24 mouse cellular contexts compared by ENCODE assay signal in genomic region chr12:36780761-36781160, GRCm38 (mm10).
DNase-seq lines count a peak whose midpoint lies in the region; TF ChIP-seq lines count a peak whose summit lies in the region.
"Had no signal": no experiment of that assay in that cellular context is flagged by ENCODE, and none has a peak within 500 bp of the region (broad histone marks: within the 10 kb centered on the region; RNA-seq: fewer than 3 reads in every experiment).

No protein-coding gene starts in this region.

- WGBS in heart, adult 2 months, result 42% methylated on average over 7 of the region's 7 CpGs

- no peaks in the 10 kb centered on the region for H3K36me3 ChIP-seq in heart, adult 2 months (ENCODE audit: control insufficient read depth, insufficient read depth, low read length)
- H3K36me3 ChIP-seq: embryonic facial prominence, embryonic 12.5 days; embryonic facial prominence, embryonic 15.5 days; G1E; heart, embryonic 15.5 days; hindbrain, embryonic 12.5 days; hindbrain, embryonic 15.5 days had no signal

- no peak overlapping the region for H3K9ac ChIP-seq in heart, adult 2 months (ENCODE audit: low read depth, low read length)
- H3K9ac ChIP-seq: embryonic facial prominence, embryonic 12.5 days; embryonic facial prominence, embryonic 15.5 days; forebrain, postnatal 0 days; heart, embryonic 15.5 days; hindbrain, embryonic 12.5 days; hindbrain, embryonic 15.5 days had no signal

- intact Hi-C loops in gastrocnemius, adult 2 months (cut with DNase I), result no loop called here
- intact Hi-C loops in heart, adult 2 months (cut with DNase I), result loop anchor here (5.0 kb wide), 3 partner anchors 58 to 237 kb away; no protein-coding TSS in a partner anchor
- intact Hi-C loops in heart, postnatal 10 days (cut with DNase I), result loop anchor here (2.0 kb wide), 1 partner anchor 234 kb away; no protein-coding TSS in a partner anchor
- intact Hi-C loops in left cerebral cortex, postnatal 25 days (cut with DNase I), result no loop called here

- no peak for TF ChIP-seq EP300 in heart, adult 2 months (IDR thresholded peaks at IDR 0.05; ENCODE audit: insufficient read depth, low read depth, low read length)

- DNase-seq in gastrocnemius, adult 2 months, result no peak
- no peak for DNase-seq in gastrocnemius, postnatal 25 days
- peak in 1 of 2 experiments; percentile 35 for DNase-seq in heart, adult 2 months
- DNase-seq in heart, postnatal 4 days, result no peak
- DNase-seq in heart, postnatal 10 days, result peak; percentile 4 to 32
- DNase-seq in left cerebral cortex, postnatal 25 days (ENCODE audit: low spot score in 2 of 2), result no peak
- no peak for DNase-seq in ovary, postnatal 14 days (ENCODE audit: low spot score)
- DNase-seq: adrenal gland, postnatal 10 days; adrenal gland, postnatal 36 days; cerebellum, adult 11 months; cerebellum, adult 2 months; cerebellum, adult 9-11 months; cerebellum, postnatal 25 days; forebrain, postnatal 0 days; gastrocnemius, postnatal 36 days; kidney, adult 2 months had no signal

- no peak for TF ChIP-seq POLR2A in heart, adult 2 months (IDR thresholded peaks at IDR 0.05; ENCODE audit: insufficient read depth, low read depth, low read length)

- no peak for TF ChIP-seq CTCF in gastrocnemius, adult 2 months (IDR thresholded peaks at IDR 0.05)
- TF ChIP-seq CTCF in heart, adult 2 months (IDR thresholded peaks at IDR 0.05), result no peak

- no peaks in the 10 kb centered on the region for H3K4me1 ChIP-seq in heart, adult 2 months (ENCODE audit: control insufficient read depth, insufficient read depth, low read length)
- peaks cover 3% of the 10 kb centered on the region; the same call in 1 of the 2 replicates for H3K4me1 ChIP-seq in brown adipose tissue, adult 24 weeks (ENCODE audit: control insufficient read depth, insufficient read depth, insufficient read length, low read length)
- H3K4me1 ChIP-seq: embryonic facial prominence, embryonic 12.5 days; embryonic facial prominence, embryonic 15.5 days; heart, embryonic 15.5 days; hindbrain, embryonic 12.5 days; hindbrain, embryonic 15.5 days had no signal

- peak overlapping the region; percentile 17; the same call in 1 of the 2 replicates for H3K27ac ChIP-seq in gastrocnemius, adult 2 months
- H3K27ac ChIP-seq in heart, adult 2 months, result peak overlapping the region; percentile 56
- H3K27ac ChIP-seq in brown adipose tissue, adult 24 weeks (replicated peaks; ENCODE audit: low read depth, low read length), result peak overlapping the region; percentile 83
- H3K27ac ChIP-seq: embryonic facial prominence, embryonic 12.5 days; embryonic facial prominence, embryonic 15.5 days; heart, embryonic 15.5 days; hindbrain, embryonic 12.5 days; hindbrain, embryonic 15.5 days had no signal

- no peak overlapping the region for H3K4me3 ChIP-seq in gastrocnemius, adult 2 months
- H3K4me3 ChIP-seq in heart, adult 2 months, result no peak overlapping the region
- no peak overlapping the region for H3K4me3 ChIP-seq in brown adipose tissue, adult 24 weeks (ENCODE audit: insufficient read depth, low read depth, low read length)
- H3K4me3 ChIP-seq: embryonic facial prominence, embryonic 12.5 days; embryonic facial prominence, embryonic 15.5 days; heart, embryonic 15.5 days; hindbrain, embryonic 12.5 days; hindbrain, embryonic 15.5 days had no signal

- H3K27me3 ChIP-seq in heart, adult 2 months (ENCODE audit: control insufficient read depth, insufficient read depth, low read length), result no peaks in the 10 kb centered on the region
- H3K27me3 ChIP-seq: CH12.LX; embryonic facial prominence, embryonic 12.5 days; embryonic facial prominence, embryonic 15.5 days; heart, embryonic 15.5 days; hindbrain, embryonic 12.5 days; hindbrain, embryonic 15.5 days had no signal

- H3K79me2 ChIP-seq in heart, adult 2 months (replicated peaks; ENCODE audit: control insufficient read depth, insufficient read depth, low read length), result no peaks in the 10 kb centered on the region

Comparison
In these comparisons a context has a peak if more than half of its experiments do, and no peak if none do; other contexts are left out.
1. DNase-seq: peak in heart, postnatal 10 days (2 of 2); none in gastrocnemius, adult 2 months (single experiment), gastrocnemius, postnatal 25 days (single experiment), heart, postnatal 4 days (single experiment), left cerebral cortex, postnatal 25 days (0 of 2) and ovary, postnatal 14 days (single experiment).
2. H3K27ac ChIP-seq: peak in every context shown above with its lines; median percentile 83 in brown adipose tissue, adult 24 weeks; 56 in heart, adult 2 months; 17 in gastrocnemius, adult 2 months.
3. intact Hi-C loops: an anchor here in heart, adult 2 months (5.0 kb wide) and heart, postnatal 10 days (2.0 kb wide); none called in gastrocnemius, adult 2 months and left cerebral cortex, postnatal 25 days.